ENCODE assay signal across 16 mouse cellular contexts in the genomic region with DNA sequence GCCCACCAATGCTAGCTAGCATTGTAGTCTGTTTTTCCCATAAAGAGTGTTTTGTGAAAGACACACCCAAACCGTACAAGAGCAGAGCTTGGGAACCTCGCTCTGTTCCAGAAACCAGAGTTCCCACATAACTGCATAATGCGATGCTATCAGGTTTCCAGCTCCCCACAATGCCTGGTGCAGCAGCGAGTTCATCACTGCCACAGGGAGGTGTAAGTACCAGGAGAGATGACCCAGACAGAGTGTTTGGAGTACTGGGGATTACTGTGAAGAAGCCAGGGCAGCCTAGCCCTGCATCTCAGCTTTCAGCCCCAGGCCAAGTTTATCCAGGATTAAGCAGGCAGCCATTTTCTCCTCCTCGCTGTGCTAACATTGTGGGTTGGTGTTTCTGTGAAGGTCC. TPM values are rescaled to one million over a fixed set of nuclear protein-coding genes. Genes with fewer than 3 reads are reported as not detected.
DNase-seq lines count a peak whose midpoint lies in the region; ATAC-seq and TF ChIP-seq lines count a peak whose summit lies in the region.
"Had no signal": no experiment of that assay in that cellular context is flagged by ENCODE, and none has a peak within 500 bp of the region (broad histone marks: within the 10 kb centered on the region; RNA-seq: fewer than 3 reads in every experiment).

No protein-coding gene starts in this region.

- H3K27me3 ChIP-seq in lung, postnatal 0 days (replicated peaks; ENCODE audit: insufficient read depth, low read length) = no peaks in the 10 kb centered on the region

- intact Hi-C loops in gastrocnemius, adult 2 months (cut with DNase I) = no loop called here

- no peak overlapping the region for H3K9ac ChIP-seq in lung, postnatal 0 days (replicated peaks; ENCODE audit: low read depth)
- H3K9ac ChIP-seq: liver, embryonic 14.5 days had no signal

- TF ChIP-seq EP300 in lung, postnatal 0 days (IDR thresholded peaks at IDR 0.05) = no peak

- no peaks in the 10 kb centered on the region for H3K9me3 ChIP-seq in lung, postnatal 0 days (ENCODE audit: low read length)

- no peak overlapping the region for H3K4me2 ChIP-seq in lung, postnatal 0 days (replicated peaks; ENCODE audit: low read depth, low read length)

- no peaks in the 10 kb centered on the region for H3K4me1 ChIP-seq in lung, postnatal 0 days (ENCODE audit: insufficient read depth, low read depth, low read length)
- H3K4me1 ChIP-seq in lung, adult 2 months (ENCODE audit: control insufficient read depth, insufficient read depth, low read length) = peaks cover 3% of the 10 kb centered on the region
- peaks cover 13% of the 10 kb centered on the region; the same call in 1 of the 2 replicates for H3K4me1 ChIP-seq in embryonic fibroblast, embryonic 13.5 days (ENCODE audit: control insufficient read depth, insufficient read depth, low read length)

- H3K4me3 ChIP-seq in gastrocnemius, adult 2 months = no peak overlapping the region
- no peak overlapping the region for H3K4me3 ChIP-seq in lung, postnatal 0 days (ENCODE audit: low read depth, low read length)
- H3K4me3 ChIP-seq in lung, adult 2 months (replicated peaks; ENCODE audit: extremely low read depth, low read depth, low read length) = no peak overlapping the region
- no peak overlapping the region for H3K4me3 ChIP-seq in embryonic fibroblast, embryonic 13.5 days (ENCODE audit: insufficient read depth, low read length)
- H3K4me3 ChIP-seq: erythroblast, embryonic 14.5 days had no signal

- no peak for ATAC-seq in lung, postnatal 0 days

- peak; percentile 42 for DNase-seq in gastrocnemius, adult 2 months
- no peak for DNase-seq in gastrocnemius, adult 8-10 months (ENCODE audit: low spot score in 2 of 2)
- DNase-seq in lung, postnatal 0 days (ENCODE audit: low spot score) = no peak
- no peak for DNase-seq in lung, adult 2 months
- DNase-seq in layer of hippocampus, adult 18-20 months (ENCODE audit: low spot score in 2 of 2) = no peak
- DNase-seq in adrenal gland, adult (ENCODE audit: inconsistent age in 2 of 2, low spot score in 1 of 2) = no peak
- DNase-seq: adrenal gland, postnatal 10 days; cerebellum, adult 11 months; cerebellum, postnatal 14 days; kidney, adult 8-10 months; left cerebral cortex, postnatal 4 days; right cerebral cortex, postnatal 4 days; thymus, postnatal 4 days had no signal

- no peaks in the 10 kb centered on the region for H3K36me3 ChIP-seq in lung, postnatal 0 days (ENCODE audit: insufficient read depth, low read length)

- no peak for TF ChIP-seq CTCF in gastrocnemius, adult 2 months (IDR thresholded peaks at IDR 0.05)
- TF ChIP-seq CTCF in lung, postnatal 0 days (IDR thresholded peaks at IDR 0.05) = no peak
- TF ChIP-seq CTCF in lung, adult 2 months (IDR thresholded peaks at IDR 0.05; ENCODE audit: insufficient read depth, low read length) = no peak
- TF ChIP-seq CTCF in embryonic fibroblast, embryonic 13.5 days (IDR thresholded peaks at IDR 0.05; ENCODE audit: borderline replicate concordance, insufficient read depth, low read length) = no peak

- peak overlapping the region; percentile 66 for H3K27ac ChIP-seq in gastrocnemius, adult 2 months
- H3K27ac ChIP-seq in lung, postnatal 0 days (ENCODE audit: low read length) = peak overlapping the region; percentile 29
- peak overlapping the region; percentile 81 for H3K27ac ChIP-seq in embryonic fibroblast, embryonic 13.5 days (ENCODE audit: insufficient read depth, low read length)
- H3K27ac ChIP-seq: liver, embryonic 14.5 days had no signal

- 56% methylated on average over 5 of the region's 5 CpGs for WGBS in lung, postnatal 0 days
- 62% methylated on average over 5 of the region's 5 CpGs for WGBS in lung, adult 2 months

- no peak for TF ChIP-seq POLR2A in lung, adult 2 months (IDR thresholded peaks at IDR 0.05; ENCODE audit: borderline replicate concordance, extremely low read depth, low read depth, low read length)
- TF ChIP-seq POLR2A in embryonic fibroblast, embryonic 13.5 days (IDR thresholded peaks at IDR 0.05; ENCODE audit: low read depth, low read length) = no peak

RNA-seq across cellular contexts. Expression of a gene that starts 28.6 kb away (rescaled TPM):
- total RNA-seq in gastrocnemius, adult 2 months (2021) = 1 to 10 TPM; 7.0 to 7.3 TPM
- total RNA-seq in gastrocnemius, adult 8-10 months (2022) = 1 to 10 TPM; 6.7 to 8.3 (median 7.6) TPM
- 40.1 and 40.5 TPM in 2 replicates for polyA plus RNA-seq in lung, postnatal 0 days (2015; fragmentation: Nextera tagmentation; extraction: Ambion mirVana)
- polyA plus RNA-seq in lung, adult 2 months (2012; rRNA removed) = 15.1 and 21.2 TPM in 2 replicates
- 58.6 and 66.6 TPM in 2 replicates for polyA plus RNA-seq in embryonic fibroblast, embryonic 13.5 days (2011; ENCODE audit: insufficient read length, low read depth, missing spikeins)
- total RNA-seq in layer of hippocampus, adult 18-20 months (2021) = 10 to 100 TPM; 24.8 to 31.3 TPM

Comparison
In these comparisons a context has a peak if more than half of its experiments do, and no peak if none do; other contexts are left out.
1. H3K27ac ChIP-seq: peak in every context shown above with its lines; median percentile 81 in embryonic fibroblast, embryonic 13.5 days; 66 in gastrocnemius, adult 2 months; 29 in lung, postnatal 0 days.